Mouse (Mus musculus) heart, postnatal 0 days (tissue): Measurements from ENCODE around the gene Spry1.

Experiments used
- CTCF ChIP-seq: IDR thresholded peaks from 2 replicates; pipeline ENCODE4 v1.5.1; 2016; ENCODE audit warnings: antibody characterized with exemption, control low read depth, low read depth
- EP300 ChIP-seq: IDR thresholded peaks from 2 replicates; pipeline ENCODE4 v1.6.1; 2016; ENCODE audit warnings: antibody characterized with exemption, low read depth

GRCm38 (mm10) chr3:37653935-37654729 lies 14.4 kb downstream of the Spry1 start:
- TF ChIP-seq CTCF: no peak
- no peak for TF ChIP-seq EP300
